Mouse (Mus musculus): ENCODE data around the gene Gm4301. TPM values are rescaled to one million over a fixed set of nuclear protein-coding genes. Genes with fewer than 3 reads are reported as not detected.
A peak's percentile ranks its signal among the peaks of the same experiment; 100 is the strongest.
"Not testable (repeated sequence)": the region's sequence is repeated elsewhere in the genome, so short reads cannot be mapped to it uniquely, and the experiment has no call there.

The Gm4301 gene
- not detected for total RNA-seq (2021)
- long read RNA-seq, experiment 1, result 0 reads
- long read RNA-seq, experiment 2, result 0 reads

GRCm38 (mm10) chr10:100335376-100335775 is at the start of gene Gm4301:
Gene Gm4301, plus strand, starts transcription at chr10:100335676.
- DNase-seq (ENCODE audit: low spot score in 2 of 2); intact Hi-C loops (cut with DNase I): not testable (repeated sequence)

- DNase-seq (ENCODE audit: low spot score in 2 of 2), result no peak
- intact Hi-C loops (cut with DNase I), result no loop called here
Observed at GRCm38 (mm10) chr10:100296105-100296504, 39.4 kb upstream of the Gm4301 start.

- intact Hi-C loops (cut with DNase I); DNase-seq (ENCODE audit: low spot score in 2 of 2): not testable (repeated sequence)
Observed at GRCm38 (mm10) chr10:100300106-100300505, 35.4 kb upstream of the Gm4301 start.

GRCm38 (mm10) chr10:100340536-100340935 is 5.1 kb downstream of the Gm4301 start, which contains the start of gene Gm4302:
Gene Gm4302, plus strand, starts transcription at chr10:100340836.
- DNase-seq (ENCODE audit: low spot score in 2 of 2); intact Hi-C loops (cut with DNase I): not testable (repeated sequence)

- intact Hi-C loops (cut with DNase I); DNase-seq (ENCODE audit: low spot score in 2 of 2): not testable (repeated sequence)
Observed at GRCm38 (mm10) chr10:100345672-100346071, 10.2 kb downstream of the Gm4301 start, which contains the start of gene Gm4303. Gene Gm4303, plus strand, starts transcription at chr10:100345972.

GRCm38 (mm10) chr10:100350793-100351192 is 15.3 kb downstream of the Gm4301 start, which contains the start of gene Gm4305:
Gene Gm4305, plus strand, starts transcription at chr10:100351093.
- DNase-seq (ENCODE audit: low spot score in 2 of 2); intact Hi-C loops (cut with DNase I): not testable (repeated sequence)

GRCm38 (mm10) chr10:100356841-100357240 is 21.4 kb downstream of the Gm4301 start:
- intact Hi-C loops (cut with DNase I), result not testable (repeated sequence)
- DNase-seq (ENCODE audit: low spot score in 2 of 2), result peak in 1 of 2 experiments; percentile 1

- DNase-seq (ENCODE audit: low spot score in 2 of 2); intact Hi-C loops (cut with DNase I): not testable (repeated sequence)
Observed at GRCm38 (mm10) chr10:100361038-100361437, 25.6 kb downstream of the Gm4301 start, which contains the start of gene Gm4307. Gene Gm4307, plus strand, starts transcription at chr10:100361338.

- intact Hi-C loops (cut with DNase I); DNase-seq (ENCODE audit: low spot score in 2 of 2): not testable (repeated sequence)
Observed at GRCm38 (mm10) chr10:100382460-100382859, 47.0 kb downstream of the Gm4301 start, which contains the start of gene Gm4312. Gene Gm4312, minus strand, starts transcription at chr10:100382560.

Other genes with a start within 250 kb of the Gm4301 start
- gene Gm4302, start 5.2 kb downstream of the Gm4301 start, total RNA-seq (2021), result not detected
- gene Gm4303, start 10.3 kb downstream of the Gm4301 start, total RNA-seq (2021), result not detected
- gene Gm4305, start 15.4 kb downstream of the Gm4301 start, total RNA-seq (2021), result not detected
- not detected for gene Gm4307, start 25.7 kb downstream of the Gm4301 start, total RNA-seq (2021)
- not detected for gene Gm4312, start 46.9 kb downstream of the Gm4301 start, total RNA-seq (2021)
- gene Tmtc3, start 151.7 kb downstream of the Gm4301 start, total RNA-seq (2021), result 10 to 100 TPM; 10.3 to 11.5 TPM
- gene Cep290, start 151.9 kb downstream of the Gm4301 start, total RNA-seq (2021), result 10 to 100 TPM; 10.2 to 15.4 TPM

Data from left cerebral cortex, postnatal 14 days (tissue).